Mouse (Mus musculus) ovary, adult 18-20 months (tissue): ENCODE measurements around the gene Olfr312.
"Not testable (repeated sequence)": the region's sequence is repeated elsewhere in the genome, so short reads cannot be mapped to it uniquely, and the experiment has no call there.

Experiments used
- DNase-seq: peaks from one replicate; pipeline ENCODE4 v3.0.0; 2022; ENCODE audit warnings: low spot score, mixed read lengths

Gene Olfr312

GRCm38 (mm10) chr11:58828937-58829336 lies at the start of gene Olfr312:
Gene Olfr312, plus strand, starts transcription at chr11:58829237.
- DNase-seq: not testable (repeated sequence)

GRCm38 (mm10) chr11:58782480-58783089 lies 46.5 kb upstream of the Olfr312 start, which contains the start of gene Olfr314:
Gene Olfr314, plus strand, starts transcription at chr11:58782952.
- no peak for DNase-seq

- no peak for DNase-seq
Measured at GRCm38 (mm10) chr11:58784182-58784581, 44.9 kb upstream of the Olfr312 start.

- no peak for DNase-seq
Measured at GRCm38 (mm10) chr11:58787651-58788050, 41.4 kb upstream of the Olfr312 start.

- no peak for DNase-seq
Measured at GRCm38 (mm10) chr11:58788346-58788745, 40.7 kb upstream of the Olfr312 start.

GRCm38 (mm10) chr11:58789532-58789931 lies 39.5 kb upstream of the Olfr312 start:
- DNase-seq: no peak

- no peak for DNase-seq
Measured at GRCm38 (mm10) chr11:58790053-58790452, 39.0 kb upstream of the Olfr312 start.

- no peak for DNase-seq
Measured at GRCm38 (mm10) chr11:58790646-58791045, 38.4 kb upstream of the Olfr312 start.

- DNase-seq: no peak
Measured at GRCm38 (mm10) chr11:58795856-58796255, 33.2 kb upstream of the Olfr312 start.

GRCm38 (mm10) chr11:58796850-58797249 lies 32.2 kb upstream of the Olfr312 start:
- no peak for DNase-seq

- DNase-seq: no peak
Measured at GRCm38 (mm10) chr11:58799747-58800146, 29.3 kb upstream of the Olfr312 start.

GRCm38 (mm10) chr11:58801558-58802228 lies 27.3 kb upstream of the Olfr312 start, which contains the start of gene Fam183b:
Gene Fam183b, minus strand, starts transcription at chr11:58801960.
- peak; percentile 26 for DNase-seq

- DNase-seq: no peak
Measured at GRCm38 (mm10) chr11:58803871-58804270, 25.2 kb upstream of the Olfr312 start.

GRCm38 (mm10) chr11:58804393-58804792 lies 24.6 kb upstream of the Olfr312 start:
- no peak for DNase-seq

GRCm38 (mm10) chr11:58812001-58812400 lies 17.0 kb upstream of the Olfr312 start:
- DNase-seq: no peak

GRCm38 (mm10) chr11:58814700-58815099 lies 14.3 kb upstream of the Olfr312 start, which contains the start of gene Olfr313:
Gene Olfr313, plus strand, starts transcription at chr11:58815000.
- DNase-seq: not testable (repeated sequence)

GRCm38 (mm10) chr11:58815676-58816075 lies 13.4 kb upstream of the Olfr312 start:
- no peak for DNase-seq

GRCm38 (mm10) chr11:58829764-58830163 lies 727 bp downstream of the Olfr312 start:
- no peak for DNase-seq

GRCm38 (mm10) chr11:58832541-58832940 lies 3.5 kb downstream of the Olfr312 start:
- not testable (repeated sequence) for DNase-seq

GRCm38 (mm10) chr11:58838951-58839350 lies 9.9 kb downstream of the Olfr312 start, which contains the start of gene Olfr311:
Gene Olfr311, plus strand, starts transcription at chr11:58839251.
- not testable (repeated sequence) for DNase-seq

GRCm38 (mm10) chr11:58846919-58847461 lies 18.0 kb downstream of the Olfr312 start, which contains the start of gene Gm12258:
Gene Gm12258, plus strand, starts transcription at chr11:58847158.
- DNase-seq: peak; percentile 85

- no peak for DNase-seq
Measured at GRCm38 (mm10) chr11:58847636-58848035, 18.6 kb downstream of the Olfr312 start.

GRCm38 (mm10) chr11:58849731-58850130 lies 20.7 kb downstream of the Olfr312 start:
- DNase-seq: no peak
